Mouse (Mus musculus): ENCODE results near the gene Msto1. TPM values are rescaled to one million over a fixed set of nuclear protein-coding genes. Genes with fewer than 3 reads are reported as not detected.
"Not testable (repeated sequence)": the region's sequence is repeated elsewhere in the genome, so short reads cannot be mapped to it uniquely, and the experiment has no call there.

The Msto1 gene
- polyA plus RNA-seq, 1 experiment from 2014 or later = 44.7 TPM

GRCm38 (mm10) chr3:88929501-88929900 lies 15.7 kb upstream of the Msto1 start:
- H3K9ac ChIP-seq (replicated peaks) = no peak overlapping the region
- H3K4me2 ChIP-seq (replicated peaks) = no peak overlapping the region
- H3K9me3 ChIP-seq = no peaks in the 10 kb centered on the region
- WGBS = 94% methylated on average over 3 of the region's 3 CpGs
- H3K4me3 ChIP-seq (replicated peaks) = no peak overlapping the region
- no peaks in the 10 kb centered on the region for H3K4me1 ChIP-seq (replicated peaks)
- peaks cover 93% of the 10 kb centered on the region for H3K36me3 ChIP-seq
- no peak for ATAC-seq
- H3K27ac ChIP-seq = no peak overlapping the region
- H3K27me3 ChIP-seq = no peaks in the 10 kb centered on the region

GRCm38 (mm10) chr3:88925651-88926050 lies 11.9 kb upstream of the Msto1 start:
- H3K27me3 ChIP-seq = no peaks in the 10 kb centered on the region
- ATAC-seq = no peak
- no peak overlapping the region for H3K4me2 ChIP-seq (replicated peaks)
- peaks cover 98% of the 10 kb centered on the region for H3K36me3 ChIP-seq
- WGBS = 89% methylated on average over 2 of the region's 2 CpGs
- no peaks in the 10 kb centered on the region for H3K9me3 ChIP-seq
- no peaks in the 10 kb centered on the region for H3K4me1 ChIP-seq (replicated peaks)
- no peak overlapping the region for H3K9ac ChIP-seq (replicated peaks)
- no peak overlapping the region for H3K27ac ChIP-seq
- H3K4me3 ChIP-seq (replicated peaks) = no peak overlapping the region

DNA sequence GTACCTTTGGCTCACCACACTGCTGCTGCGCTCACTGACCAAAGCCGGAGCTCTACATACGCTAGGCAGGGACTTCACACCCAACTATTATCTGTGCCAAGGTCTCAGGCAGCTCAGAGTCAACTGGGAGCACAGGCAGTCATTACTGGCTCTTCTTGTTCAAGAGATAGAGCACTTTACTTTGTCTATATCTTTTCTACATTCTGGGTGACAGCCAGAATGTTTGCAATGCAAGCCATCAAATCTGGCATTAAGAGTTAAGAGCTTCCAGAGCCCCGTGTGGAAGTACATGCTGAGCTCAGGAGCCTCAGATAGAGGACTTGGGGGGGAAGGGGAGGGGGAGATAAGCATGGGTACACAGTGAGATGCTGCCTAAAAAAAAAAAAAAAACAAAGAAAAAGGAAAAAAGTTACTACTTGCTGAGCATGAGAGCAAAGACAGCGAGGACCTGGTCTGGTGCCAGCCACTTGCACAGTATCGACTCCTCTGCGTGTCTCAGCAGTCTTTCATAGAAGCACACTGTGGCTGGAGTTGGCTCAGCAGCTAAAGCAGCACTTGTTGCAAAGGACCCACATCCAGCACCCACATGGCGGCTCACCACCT lies 10.3 kb upstream of the Msto1 start:
- 94% methylated on average over 8 of the region's 8 CpGs for WGBS
- no peak overlapping the region for H3K27ac ChIP-seq

GRCm38 (mm10) chr3:88921411-88921810 lies 7.6 kb upstream of the Msto1 start:
- H3K4me1 ChIP-seq (replicated peaks) = no peaks in the 10 kb centered on the region
- H3K4me2 ChIP-seq (replicated peaks) = no peak overlapping the region
- H3K36me3 ChIP-seq = peaks cover 59% of the 10 kb centered on the region
- no peak overlapping the region for H3K9ac ChIP-seq (replicated peaks)
- no peak overlapping the region for H3K4me3 ChIP-seq (replicated peaks)
- WGBS = 96% methylated on average over 9 of the region's 9 CpGs
- no peak for ATAC-seq
- H3K9me3 ChIP-seq = no peaks in the 10 kb centered on the region
- H3K27me3 ChIP-seq = no peaks in the 10 kb centered on the region
- H3K27ac ChIP-seq = no peak overlapping the region

More for the DNA sequence above, 10.3 kb upstream of the Msto1 start:
- Histone ChIP-seq H3K36me3 (peaks cover 86% of the 10 kb centered on the region), H3K4me3 (replicated peaks) (no peak overlapping the region), H3K4me2 (replicated peaks) (no peak overlapping the region), H3K9ac (replicated peaks) (no peak overlapping the region), H3K27me3 (no peaks in the 10 kb centered on the region), H3K4me1 (replicated peaks) (no peaks in the 10 kb centered on the region), H3K9me3 (no peaks in the 10 kb centered on the region)
- no peak for ATAC-seq

GRCm38 (mm10) chr3:88918981-88919380 lies 5.2 kb upstream of the Msto1 start:
- no peak overlapping the region for H3K27ac ChIP-seq
- peaks cover 8% of the 10 kb centered on the region for H3K4me1 ChIP-seq (replicated peaks)
- WGBS = 87% methylated on average over 13 of the region's 13 CpGs
- H3K4me3 ChIP-seq (replicated peaks) = no peak overlapping the region
- H3K27me3 ChIP-seq = no peaks in the 10 kb centered on the region
- no peak for ATAC-seq
- H3K36me3 ChIP-seq = peaks cover 37% of the 10 kb centered on the region
- H3K9me3 ChIP-seq = no peaks in the 10 kb centered on the region
- H3K9ac ChIP-seq (replicated peaks) = no peak overlapping the region
- H3K4me2 ChIP-seq (replicated peaks) = no peak overlapping the region

GRCm38 (mm10) chr3:88914384-88914810 lies 598 bp upstream of the Msto1 start:
- 31% methylated on average over 8 of the region's 8 CpGs for WGBS
- Histone ChIP-seq H3K9me3 (no peaks in the 10 kb centered on the region), H3K4me2 (replicated peaks) (peak overlapping the region; percentile 79), H3K27ac (peak overlapping the region; percentile 90), H3K4me3 (replicated peaks) (peak overlapping the region; percentile 57), H3K36me3 (peaks cover 30% of the 10 kb centered on the region), H3K4me1 (replicated peaks) (peaks cover 20% of the 10 kb centered on the region), H3K27me3 (no peaks in the 10 kb centered on the region), H3K9ac (replicated peaks) (peak overlapping the region; percentile 83)
- ATAC-seq = 0 out of 2 replicates have a peak, but pooled peaks have one; percentile 7

- Histone ChIP-seq H3K4me2 (replicated peaks) (peak overlapping the region; percentile 79), H3K9ac (replicated peaks) (no peak overlapping the region; the same call in 1 of the 2 replicates), H3K27ac (no peak overlapping the region), H3K9me3 (no peaks in the 10 kb centered on the region), H3K4me1 (replicated peaks) (peaks cover 20% of the 10 kb centered on the region), H3K27me3 (no peaks in the 10 kb centered on the region), H3K4me3 (replicated peaks) (peak overlapping the region; percentile 57), H3K36me3 (peaks cover 48% of the 10 kb centered on the region)
- no peak for ATAC-seq
- 95% methylated on average over 7 of the region's 7 CpGs for WGBS
Observed at GRCm38 (mm10) chr3:88912585-88912984, 1.2 kb downstream of the Msto1 start.

- Histone ChIP-seq H3K4me1 (replicated peaks) (no peaks in the 10 kb centered on the region), H3K4me3 (replicated peaks) (no peak overlapping the region), H3K9me3 (no peaks in the 10 kb centered on the region), H3K36me3 (peaks cover 99% of the 10 kb centered on the region), H3K9ac (replicated peaks) (no peak overlapping the region), H3K27me3 (no peaks in the 10 kb centered on the region), H3K4me2 (replicated peaks) (no peak overlapping the region), H3K27ac (no peak overlapping the region)
- ATAC-seq = no peak
- WGBS = 92% methylated on average over 6 of the region's 6 CpGs
Observed at GRCm38 (mm10) chr3:88906393-88907159, 7.2 kb downstream of the Msto1 start.

- Histone ChIP-seq H3K36me3 (peaks cover 97% of the 10 kb centered on the region), H3K9ac (replicated peaks) (no peak overlapping the region), H3K4me2 (replicated peaks) (no peak overlapping the region), H3K4me3 (replicated peaks) (no peak overlapping the region), H3K4me1 (replicated peaks) (no peaks in the 10 kb centered on the region), H3K9me3 (no peaks in the 10 kb centered on the region), H3K27me3 (no peaks in the 10 kb centered on the region), H3K27ac (no peak overlapping the region)
- 90% methylated on average over 2 of the region's 2 CpGs for WGBS
- no peak for ATAC-seq
Observed at GRCm38 (mm10) chr3:88905741-88906140, 8.1 kb downstream of the Msto1 start.

GRCm38 (mm10) chr3:88905209-88905608 lies 8.6 kb downstream of the Msto1 start:
- Histone ChIP-seq H3K4me1 (replicated peaks) (no peaks in the 10 kb centered on the region), H3K36me3 (peaks cover 94% of the 10 kb centered on the region), H3K9me3 (no peaks in the 10 kb centered on the region), H3K27me3 (no peaks in the 10 kb centered on the region), H3K9ac (replicated peaks) (no peak overlapping the region), H3K27ac (no peak overlapping the region), H3K4me2 (replicated peaks) (no peak overlapping the region), H3K4me3 (replicated peaks) (no peak overlapping the region)
- WGBS = 87% methylated on average over 6 of the region's 6 CpGs
- no peak for ATAC-seq

GRCm38 (mm10) chr3:88904803-88905202 lies 9.0 kb downstream of the Msto1 start:
- no peak for ATAC-seq
- 87% methylated on average over 3 of the region's 3 CpGs for WGBS
- Histone ChIP-seq H3K27me3 (no peaks in the 10 kb centered on the region), H3K9me3 (no peaks in the 10 kb centered on the region), H3K4me3 (replicated peaks) (no peak overlapping the region), H3K4me1 (replicated peaks) (no peaks in the 10 kb centered on the region), H3K9ac (replicated peaks) (no peak overlapping the region), H3K4me2 (replicated peaks) (no peak overlapping the region), H3K27ac (no peak overlapping the region), H3K36me3 (peaks cover 90% of the 10 kb centered on the region)

- not testable (repeated sequence) for H3K27me3 ChIP-seq; H3K4me2 ChIP-seq (replicated peaks); H3K4me3 ChIP-seq (replicated peaks); ATAC-seq; H3K4me1 ChIP-seq (replicated peaks); H3K9ac ChIP-seq (replicated peaks); H3K9me3 ChIP-seq; H3K27ac ChIP-seq
- H3K36me3 ChIP-seq = peaks cover 30% of the 10 kb centered on the region
- WGBS = 94% methylated on average over 7 of the region's 7 CpGs
Observed at GRCm38 (mm10) chr3:88893011-88893410, 20.8 kb downstream of the Msto1 start.

Measured in midbrain, embryonic 13.5 days (tissue).